Mouse (Mus musculus): ENCODE data around the gene Hapln4. TPM values are rescaled to one million over a fixed set of nuclear protein-coding genes. Genes with fewer than 3 reads are reported as not detected.

Hapln4 gene
- total RNA-seq, 2 experiments from 2014 or later, result 29.7 to 35.4 TPM

- no peak for DNase-seq (ENCODE audit: low spot score in 2 of 2)
Observed at GRCm38 (mm10) chr8:70136591-70136990, 53.3 kb downstream of the Hapln4 start.

- no peak for DNase-seq (ENCODE audit: low spot score in 2 of 2)
Observed at GRCm38 (mm10) chr8:70137890-70138289, 54.6 kb downstream of the Hapln4 start.

- peak; percentile 96 to 99 for DNase-seq (ENCODE audit: low spot score in 2 of 2)
Observed at GRCm38 (mm10) chr8:70139026-70139857, 56.0 kb downstream of the Hapln4 start, which contains the start of the genes Rfxank, Borcs8 and Mef2b. Gene Rfxank, minus strand, starts transcription at chr8:70139154. Gene Borcs8, plus strand, starts transcription at chr8:70139499. Gene Mef2b, plus strand, starts transcription at chr8:70139711.

DNA sequence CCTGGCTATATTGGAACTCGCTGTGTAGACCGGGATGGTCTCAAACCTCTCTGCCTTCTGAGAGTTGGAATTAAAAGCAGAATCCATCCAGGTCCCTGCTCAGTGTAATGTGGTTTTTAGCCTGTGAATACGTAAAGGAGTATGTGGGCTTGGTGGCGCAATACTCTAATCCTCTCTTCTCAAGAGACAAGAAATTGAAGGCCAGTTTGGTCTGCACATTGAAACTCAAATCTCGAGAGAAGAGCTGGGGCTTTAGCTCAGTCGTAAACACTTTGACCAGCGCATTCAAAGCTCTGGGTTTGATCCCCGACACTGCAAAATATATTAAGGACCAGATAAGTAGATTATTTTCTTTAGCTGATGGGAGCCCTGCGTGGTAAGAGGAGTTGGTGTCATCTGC lies 56.7 kb downstream of the Hapln4 start:
- DNase-seq (ENCODE audit: low spot score in 2 of 2), result no peak

Small RNA genes lying within 50 kb of the gene (microRNA-seq; reads per million reads assigned to microRNA genes)
- 16.5 to 18.7 reads per million in 2 experiments for gene Mir7066

Other genes starting within 250 kb of the Hapln4 start
- 1 to 10 TPM; 1.6 to 2.4 TPM for gene Cilp2, start 195.8 kb upstream of the Hapln4 start, total RNA-seq (2021)
- gene Tssk6, start 181.3 kb upstream of the Hapln4 start, total RNA-seq (2021), result under 1 TPM; 0.25 to 0.48 TPM
- gene Ndufa13, start 180.9 kb upstream of the Hapln4 start, total RNA-seq (2021), result 100 to 1,000 TPM; 152 to 159 TPM
- gene Yjefn3, start 180.7 kb upstream of the Hapln4 start, total RNA-seq (2021), result 10 to 100 TPM; 19.8 to 24.6 TPM
- gene Gatad2a, start 87.1 kb upstream of the Hapln4 start, total RNA-seq (2021), result 10 to 100 TPM; 30.7 to 38.7 TPM
- gene Mau2, start 40.7 kb upstream of the Hapln4 start, total RNA-seq (2021), result 10 to 100 TPM; 81.4 to 85.3 TPM
- gene Sugp1, start 40.6 kb upstream of the Hapln4 start, total RNA-seq (2021), result 10 to 100 TPM; 50.5 to 57.3 TPM
- gene Tm6sf2, start 10.5 kb upstream of the Hapln4 start, total RNA-seq (2021), result 1 to 10 TPM; 1.9 to 3.1 TPM
- 100 to 1,000 TPM; 371 to 387 TPM for gene Ncan, start 37.4 kb downstream of the Hapln4 start, total RNA-seq (2021)
- 10 to 100 TPM; 26.9 to 31.2 TPM for gene Nr2c2ap, start 47.9 kb downstream of the Hapln4 start, total RNA-seq (2021)
- 10 to 100 TPM in 1 of 2 experiments, 1 to 10 TPM in 1; 9.9 to 12.6 TPM for gene Rfxank, start 55.7 kb downstream of the Hapln4 start, total RNA-seq (2021)
- gene Borcs8, start 56.0 kb downstream of the Hapln4 start, total RNA-seq (2021), result 10 to 100 TPM; 42.0 to 44.1 TPM
- under 1 TPM; 0.29 to 0.41 TPM for gene Mef2b, start 56.3 kb downstream of the Hapln4 start, total RNA-seq (2021)
- gene Tmem161a, start 88.9 kb downstream of the Hapln4 start, total RNA-seq (2021), result 10 to 100 TPM; 46.1 to 49.4 TPM
- 10 to 100 TPM; 34.0 to 36.2 TPM for gene Slc25a42, start 128.8 kb downstream of the Hapln4 start, total RNA-seq (2021)
- 100 to 1,000 TPM; 124 TPM for gene Sugp2, start 150.8 kb downstream of the Hapln4 start, total RNA-seq (2021)
- 10 to 100 TPM; 60.1 to 67.4 TPM for gene Armc6, start 151.0 kb downstream of the Hapln4 start, total RNA-seq (2021)
- gene Homer3, start 199.4 kb downstream of the Hapln4 start, total RNA-seq (2021), result 10 to 100 TPM; 75.5 to 84.3 TPM
- gene Ddx49, start 219.0 kb downstream of the Hapln4 start, total RNA-seq (2021), result 10 to 100 TPM; 41.4 to 53.6 TPM
- 100 to 1,000 TPM; 134 to 148 TPM for gene Cope, start 219.1 kb downstream of the Hapln4 start, total RNA-seq (2021)
- 100 to 1,000 TPM; 107 to 119 TPM for gene Cers1, start 232.3 kb downstream of the Hapln4 start, total RNA-seq (2021)
- 10 to 100 TPM; 11.2 to 22.7 TPM for gene Gdf1, start 246.4 kb downstream of the Hapln4 start, total RNA-seq (2021)